Mouse (Mus musculus): ENCODE data around the gene Oprl1. TPM values are rescaled to one million over a fixed set of nuclear protein-coding genes. Genes with fewer than 3 reads are reported as not detected.
A peak's percentile ranks its signal among the peaks of the same experiment; 100 is the strongest.

Oprl1 gene
- polyA plus RNA-seq, 1 experiment = 34.4 TPM

DNA sequence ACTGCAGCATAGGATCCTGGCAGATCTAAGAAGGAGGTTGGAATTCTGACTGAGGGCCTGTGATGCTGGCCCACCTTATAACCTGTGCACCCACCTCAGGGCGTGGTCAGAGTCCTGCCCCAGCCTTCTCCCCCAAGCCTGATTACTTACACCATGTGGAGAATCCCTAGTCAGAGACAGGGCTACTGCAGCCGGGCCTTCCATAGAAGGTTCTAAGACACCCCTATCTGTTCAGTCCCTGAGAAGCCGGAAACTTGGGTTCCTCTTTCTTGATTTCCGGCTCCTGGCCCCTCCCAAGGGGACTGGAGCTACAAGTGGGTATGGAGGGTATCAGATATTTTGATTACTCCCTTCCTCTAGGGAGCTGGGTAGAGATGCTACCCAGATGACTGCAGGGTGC, 23.2 kb upstream of the Oprl1 start:
- no peak for DNase-seq (ENCODE audit: extremely low spot score in 1 of 2, low spot score in 1 of 2)

- DNase-seq (ENCODE audit: extremely low spot score in 1 of 2, low spot score in 1 of 2) = no peak
Observed at GRCm38 (mm10) chr2:181692304-181692703, 22.5 kb upstream of the Oprl1 start.

- DNase-seq (ENCODE audit: extremely low spot score in 1 of 2, low spot score in 1 of 2) = peak in 1 of 2 experiments; percentile 74
Observed at GRCm38 (mm10) chr2:181693339-181694280, 21.2 kb upstream of the Oprl1 start, which contains the start of gene Rgs19. Rgs19 (minus strand) TSS chr2:181693977.

- DNase-seq (ENCODE audit: extremely low spot score in 1 of 2, low spot score in 1 of 2) = no peak
Observed at GRCm38 (mm10) chr2:181694581-181694980, 20.2 kb upstream of the Oprl1 start.

DNA sequence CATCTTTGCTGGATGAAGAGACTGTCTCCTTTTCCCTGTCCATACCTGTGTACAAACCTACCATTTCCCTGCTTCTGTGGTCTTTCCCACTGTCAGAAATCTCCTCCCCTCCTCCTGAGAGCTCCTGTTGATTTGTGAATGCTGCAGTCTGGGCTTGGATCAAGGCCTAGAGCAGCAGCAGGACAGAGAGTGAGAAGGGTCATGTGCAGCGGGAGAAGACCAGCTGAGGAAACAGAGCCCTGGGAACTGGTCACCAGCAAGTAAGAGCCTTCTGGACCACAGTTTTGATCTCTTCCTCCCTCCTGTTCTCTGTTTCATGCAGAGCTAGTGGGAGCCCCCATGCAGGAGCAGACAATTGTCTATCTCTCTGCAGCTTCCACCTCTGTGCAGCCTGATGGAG, 19.0 kb upstream of the Oprl1 start:
- no peak for DNase-seq (ENCODE audit: extremely low spot score in 1 of 2, low spot score in 1 of 2)

DNA sequence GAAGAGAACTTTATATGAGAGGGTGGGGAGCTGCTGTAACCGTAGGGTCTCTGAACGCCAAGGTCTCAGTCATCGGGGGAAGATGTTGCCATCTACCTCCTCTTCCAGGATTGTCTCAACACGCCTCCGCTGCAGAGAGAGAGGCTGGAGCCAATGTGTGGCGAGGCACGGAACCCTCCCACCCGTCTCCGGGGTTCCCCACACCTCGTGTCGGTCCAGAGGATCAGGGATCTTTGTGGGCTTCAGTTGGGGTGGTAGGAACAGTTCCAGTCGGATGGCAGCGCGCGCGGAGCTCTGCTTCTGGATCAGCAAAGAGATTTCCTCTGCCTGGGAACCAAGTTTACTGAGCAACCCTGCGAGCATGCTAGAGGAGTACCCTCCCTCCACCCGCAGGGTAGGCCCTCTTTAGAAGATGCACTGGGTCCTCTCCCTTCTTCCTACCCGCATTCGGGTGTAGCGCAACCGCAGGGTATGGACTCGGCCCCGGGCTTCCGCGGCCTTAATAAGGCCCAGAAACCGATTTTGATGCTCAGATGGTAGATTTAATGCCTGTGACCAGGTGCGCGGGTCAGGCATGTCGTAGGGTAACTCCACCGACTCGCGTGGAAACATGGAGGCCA, 17.9 kb upstream of the Oprl1 start:
- DNase-seq (ENCODE audit: extremely low spot score in 1 of 2, low spot score in 1 of 2) = no peak

DNA sequence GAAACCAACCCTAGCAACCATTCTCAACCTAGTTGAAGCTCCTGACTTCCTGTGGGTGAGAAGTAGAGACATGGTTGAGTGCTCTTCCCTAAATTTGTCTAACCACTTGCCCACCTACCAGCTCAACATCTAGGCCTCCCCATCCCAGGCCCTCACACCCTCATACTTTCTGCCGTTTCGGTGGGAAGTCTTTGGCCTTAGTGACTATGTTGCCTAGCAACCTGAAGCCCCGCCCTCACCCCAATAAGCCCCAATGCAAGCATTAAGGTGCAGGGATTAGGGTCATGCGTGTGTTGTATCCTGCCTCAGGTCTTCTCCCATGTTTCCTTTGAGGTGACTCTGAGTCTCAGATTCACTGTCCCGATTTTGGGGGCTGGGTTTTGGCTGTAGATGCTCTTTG, 16.6 kb upstream of the Oprl1 start, which contains the start of gene Lkaaear1:
TSS of gene Lkaaear1 (minus strand) at position 202 of the 400 bp plus-strand sequence.
- DNase-seq (ENCODE audit: extremely low spot score in 1 of 2, low spot score in 1 of 2) = no peak

DNA sequence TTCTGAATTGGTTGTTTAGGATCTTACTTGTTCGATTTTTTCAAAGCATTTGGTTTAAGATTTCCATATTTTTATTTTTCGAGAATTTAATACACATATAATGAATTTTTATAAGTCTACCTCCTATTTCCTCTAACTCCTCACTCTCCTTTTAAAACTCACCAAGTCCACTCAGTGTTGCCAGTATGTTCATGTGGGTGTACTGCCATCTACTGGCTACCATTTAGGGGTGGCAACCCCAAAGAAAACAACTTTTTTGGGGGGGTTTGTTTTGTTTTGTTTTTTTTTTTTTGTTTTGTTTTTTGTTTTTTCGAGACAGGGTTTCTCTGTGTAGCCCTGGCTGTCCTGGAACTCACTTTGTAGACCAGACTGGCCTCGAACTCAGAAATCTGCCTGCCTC, 8.1 kb upstream of the Oprl1 start:
- no peak for DNase-seq (ENCODE audit: extremely low spot score in 1 of 2, low spot score in 1 of 2)

GRCm38 (mm10) chr2:181713749-181714148, 1.1 kb upstream of the Oprl1 start:
- peak; percentile 71 to 76 for DNase-seq (ENCODE audit: extremely low spot score in 1 of 2, low spot score in 1 of 2)

DNA sequence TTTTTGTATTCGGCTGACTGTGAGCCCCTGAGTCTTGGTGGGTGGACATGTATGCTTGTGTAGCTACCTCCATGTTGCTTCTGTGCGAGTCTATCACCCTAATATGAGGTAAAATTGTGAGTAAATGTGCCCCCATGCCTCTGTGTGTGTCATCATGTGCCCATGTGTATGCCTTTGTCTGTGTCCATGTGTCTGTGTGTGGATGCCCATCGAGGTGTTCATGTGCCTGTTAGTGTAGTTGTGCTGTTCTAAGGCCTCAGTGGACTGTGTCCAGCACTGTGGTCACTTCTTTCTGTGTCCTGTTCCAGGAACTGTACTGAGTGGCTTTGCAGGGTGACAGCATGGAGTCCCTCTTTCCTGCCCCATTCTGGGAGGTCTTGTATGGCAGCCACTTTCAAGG, 566 bp downstream of the Oprl1 start:
- no peak for DNase-seq (ENCODE audit: extremely low spot score in 1 of 2, low spot score in 1 of 2)

GRCm38 (mm10) chr2:181716991-181717390, 2.2 kb downstream of the Oprl1 start:
- DNase-seq (ENCODE audit: extremely low spot score in 1 of 2, low spot score in 1 of 2) = no peak

- no peak for DNase-seq (ENCODE audit: extremely low spot score in 1 of 2, low spot score in 1 of 2)
Observed at GRCm38 (mm10) chr2:181720061-181720460, 5.2 kb downstream of the Oprl1 start.

GRCm38 (mm10) chr2:181721200-181721599, 6.4 kb downstream of the Oprl1 start:
- no peak for DNase-seq (ENCODE audit: extremely low spot score in 1 of 2, low spot score in 1 of 2)

- DNase-seq (ENCODE audit: extremely low spot score in 1 of 2, low spot score in 1 of 2) = peak in 1 of 2 experiments; percentile 48
Observed at GRCm38 (mm10) chr2:181722213-181722612, 7.4 kb downstream of the Oprl1 start.

- no peak for DNase-seq (ENCODE audit: extremely low spot score in 1 of 2, low spot score in 1 of 2)
Observed at GRCm38 (mm10) chr2:181727659-181728262, 12.9 kb downstream of the Oprl1 start.

GRCm38 (mm10) chr2:181730051-181730450, 15.2 kb downstream of the Oprl1 start:
- no peak for DNase-seq (ENCODE audit: extremely low spot score in 1 of 2, low spot score in 1 of 2)

DNA sequence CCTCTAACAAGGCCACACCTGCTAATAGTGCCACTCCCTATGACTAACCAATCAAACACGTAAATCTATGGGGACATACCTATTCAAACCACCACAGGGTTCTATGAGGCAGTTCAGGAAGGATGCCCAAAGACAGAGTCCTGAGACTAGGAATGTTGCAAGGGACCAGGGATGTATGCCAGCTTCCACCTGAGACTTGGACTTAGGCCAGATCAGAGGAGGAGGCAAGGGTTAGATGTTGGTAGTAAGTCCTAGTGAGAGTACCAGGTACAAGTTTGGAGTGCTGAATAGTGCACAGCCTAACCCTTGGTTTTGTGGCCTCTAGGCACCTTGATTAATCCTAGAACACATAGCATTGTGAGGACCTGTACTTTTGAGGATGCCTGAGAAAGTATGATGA, 37.8 kb downstream of the Oprl1 start:
- DNase-seq (ENCODE audit: extremely low spot score in 1 of 2, low spot score in 1 of 2) = no peak

GRCm38 (mm10) chr2:181758147-181758725, 43.4 kb downstream of the Oprl1 start:
- no peak for DNase-seq (ENCODE audit: extremely low spot score in 1 of 2, low spot score in 1 of 2)

GRCm38 (mm10) chr2:181759041-181759440, 44.2 kb downstream of the Oprl1 start:
- DNase-seq (ENCODE audit: extremely low spot score in 1 of 2, low spot score in 1 of 2) = peak; percentile 44 to 60

GRCm38 (mm10) chr2:181763006-181763830, 48.4 kb downstream of the Oprl1 start, which contains the start of gene Myt1:
Myt1 (plus strand) TSS chr2:181763332.
- no peak for DNase-seq (ENCODE audit: extremely low spot score in 1 of 2, low spot score in 1 of 2)
